Mouse (Mus musculus) liver, embryonic 15.5 days (tissue): Measurements from ENCODE around the gene Tgfa. TPM values are rescaled to one million over a fixed set of nuclear protein-coding genes. Genes with fewer than 3 reads are reported as not detected.

ENCODE experiments used
- ATAC-seq: fragments of 200-750 bp; cut with Nextera tagmentation; 2 replicates; pipeline ENCODE4 v1.8.0; 2017; ENCODE audit warnings: moderate number of reproducible peaks, mild to moderate bottlenecking, moderate library complexity; ENCODE audit not compliant: insufficient read depth
- H3K27ac ChIP-seq: fragments of 300-500 bp; sonication (generic); replicated peaks from 2 replicates; pipeline ENCODE4 v1.5.1; 2015; ENCODE audit warnings: mild to moderate bottlenecking, inconsistent platforms
- H3K27me3 ChIP-seq: fragments of 300-500 bp; sonication (generic); 2 replicates; pipeline ENCODE4 v1.6.1; 2015; ENCODE audit warnings: mild to moderate bottlenecking, inconsistent platforms
- H3K36me3 ChIP-seq: fragments of 300-500 bp; sonication (generic); replicated peaks from 2 replicates; pipeline ENCODE4 v1.6.1; 2015; ENCODE audit warnings: moderate library complexity, mild to moderate bottlenecking, inconsistent platforms
- H3K4me1 ChIP-seq: fragments of 300-500 bp; sonication (generic); replicated peaks from 2 replicates; pipeline ENCODE4 v1.6.1; 2015; ENCODE audit warnings: inconsistent platforms
- H3K4me2 ChIP-seq: fragments of 300-500 bp; sonication (generic); 2 replicates; pipeline ENCODE4 v1.6.1; 2015; ENCODE audit warnings: moderate library complexity, mild to moderate bottlenecking, inconsistent platforms
- H3K4me3 ChIP-seq: fragments of 300-500 bp; sonication (generic); replicated peaks from 2 replicates; pipeline ENCODE4 v1.5.1; 2015; ENCODE audit warnings: mild to moderate bottlenecking, inconsistent platforms
- H3K9ac ChIP-seq: fragments of 300-500 bp; sonication (generic); 2 replicates; pipeline ENCODE4 v1.6.1; 2015; ENCODE audit warnings: moderate library complexity, mild to moderate bottlenecking, inconsistent platforms
- H3K9me3 ChIP-seq: fragments of 300-500 bp; sonication (generic); replicated peaks from 2 replicates; pipeline ENCODE4 v1.6.1; 2016; ENCODE audit warnings: inconsistent platforms
- WGBS: fragments of 180-500 bp; shearing (Covaris S2); methylation state at CpG from one replicate; pipeline ENCODE4 v1.1.7; 2015; ENCODE audit warnings: mixed read lengths; ENCODE audit not compliant: insufficient replicate concordance; 5-methylcytosine and 5-hydroxymethylcytosine counted together
- polyA plus RNA-seq: library from polyadenylated mRNA; unstranded; fragments of >200 nt; fragmentation: Nextera tagmentation; extraction: Ambion mirVana; gene quantifications from 2 replicates; pipeline ENCODE4 v1.2.1, GENCODE M21; 2015

The Tgfa gene
- polyA plus RNA-seq, 1 experiment from 2014 or later = 2.0 TPM

DNA sequence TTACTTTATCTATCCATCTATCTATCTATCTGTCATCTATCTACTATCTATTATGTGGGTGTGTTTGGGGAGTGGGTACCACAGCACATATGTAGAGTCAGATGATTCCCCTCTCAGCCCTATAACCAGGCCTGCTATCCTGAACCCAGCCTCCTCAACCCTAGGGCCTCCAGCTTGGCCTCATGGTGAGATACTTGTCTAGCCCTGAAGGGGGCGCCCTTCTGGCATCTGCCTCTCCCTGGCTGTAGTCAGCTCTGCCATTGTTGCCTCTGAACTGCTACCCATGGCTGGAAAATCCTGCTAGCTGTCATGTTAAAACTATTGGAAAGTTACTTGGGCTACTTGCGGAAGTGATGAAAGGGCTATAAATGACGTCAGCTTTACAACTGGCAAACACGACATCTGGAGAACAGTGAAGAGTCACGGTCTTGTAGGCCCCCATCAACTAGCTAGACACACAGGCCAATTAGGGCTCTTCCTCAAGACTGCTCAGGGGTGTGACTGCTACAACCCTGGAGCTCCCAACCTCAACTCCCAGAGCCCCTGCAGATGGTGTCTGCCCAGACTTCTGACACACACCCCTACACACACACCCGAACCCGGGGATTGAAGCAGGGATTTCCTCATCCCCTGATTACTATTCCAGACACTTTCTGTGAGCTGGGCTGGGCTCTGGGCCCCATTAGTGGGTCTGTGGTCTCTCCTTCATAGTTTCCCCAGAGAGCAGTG is 65.5 kb downstream of the Tgfa start:
- no peaks in the 10 kb centered on the region for H3K36me3 ChIP-seq
- no peaks in the 10 kb centered on the region for H3K27me3 ChIP-seq
- H3K4me3 ChIP-seq = no peak overlapping the region
- no peak overlapping the region for H3K4me2 ChIP-seq
- no peaks in the 10 kb centered on the region for H3K4me1 ChIP-seq
- no peaks in the 10 kb centered on the region for H3K9me3 ChIP-seq
- ATAC-seq = no peak
- H3K27ac ChIP-seq = no peak overlapping the region
- WGBS = 50% methylated on average over 7 of the region's 7 CpGs
- no peak overlapping the region for H3K9ac ChIP-seq

GRCm38 (mm10) chr6:86266786-86267185 is 71.8 kb downstream of the Tgfa start:
- WGBS = 67% methylated on average over 5 of the region's 5 CpGs
- H3K4me3 ChIP-seq = no peak overlapping the region
- ATAC-seq = no peak
- no peaks in the 10 kb centered on the region for H3K27me3 ChIP-seq
- H3K4me2 ChIP-seq = no peak overlapping the region
- no peaks in the 10 kb centered on the region for H3K4me1 ChIP-seq
- no peaks in the 10 kb centered on the region for H3K36me3 ChIP-seq
- H3K9me3 ChIP-seq = no peaks in the 10 kb centered on the region
- no peak overlapping the region for H3K27ac ChIP-seq
- H3K9ac ChIP-seq = no peak overlapping the region

DNA sequence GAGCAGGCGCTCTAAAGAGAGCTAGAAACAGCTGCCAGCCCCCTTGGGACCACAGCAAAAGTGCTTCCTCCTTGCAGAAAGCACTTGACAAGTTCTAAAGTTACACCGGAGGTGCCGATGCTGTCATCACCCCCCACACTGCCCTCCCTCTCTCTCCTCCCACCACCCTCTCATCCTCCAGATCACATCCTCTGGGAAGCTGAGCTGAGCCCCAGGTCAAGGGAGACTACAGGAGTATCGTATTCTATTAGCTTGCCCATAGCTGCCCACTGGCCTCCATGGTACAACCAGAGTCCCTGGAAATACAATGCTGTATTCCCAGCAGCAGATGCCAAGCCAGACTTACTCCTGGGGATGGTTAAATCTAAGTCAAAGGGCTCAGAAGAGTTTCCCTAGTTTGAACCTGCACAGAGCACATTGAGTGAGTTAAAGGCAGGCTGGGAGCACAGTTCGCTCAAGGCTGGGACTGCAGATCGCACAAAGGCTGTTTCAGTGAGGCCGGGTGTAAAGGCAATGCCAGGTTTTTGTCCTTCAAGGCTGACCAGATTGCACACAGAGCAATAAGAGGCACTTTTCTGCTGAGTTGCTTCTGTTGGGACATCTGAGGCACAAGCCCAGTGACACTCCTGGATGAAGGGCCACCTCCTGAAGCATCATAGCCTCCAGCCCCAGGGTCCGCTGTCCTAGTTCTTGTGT is 75.5 kb downstream of the Tgfa start:
- no peak overlapping the region for H3K4me3 ChIP-seq
- no peak overlapping the region for H3K9ac ChIP-seq
- H3K27ac ChIP-seq = no peak overlapping the region
- H3K4me2 ChIP-seq = no peak overlapping the region
- H3K36me3 ChIP-seq = no peaks in the 10 kb centered on the region
- no peak for ATAC-seq
- H3K27me3 ChIP-seq = no peaks in the 10 kb centered on the region
- H3K9me3 ChIP-seq = no peaks in the 10 kb centered on the region
- H3K4me1 ChIP-seq = no peaks in the 10 kb centered on the region
- 49% methylated on average over 8 of the region's 8 CpGs for WGBS

DNA sequence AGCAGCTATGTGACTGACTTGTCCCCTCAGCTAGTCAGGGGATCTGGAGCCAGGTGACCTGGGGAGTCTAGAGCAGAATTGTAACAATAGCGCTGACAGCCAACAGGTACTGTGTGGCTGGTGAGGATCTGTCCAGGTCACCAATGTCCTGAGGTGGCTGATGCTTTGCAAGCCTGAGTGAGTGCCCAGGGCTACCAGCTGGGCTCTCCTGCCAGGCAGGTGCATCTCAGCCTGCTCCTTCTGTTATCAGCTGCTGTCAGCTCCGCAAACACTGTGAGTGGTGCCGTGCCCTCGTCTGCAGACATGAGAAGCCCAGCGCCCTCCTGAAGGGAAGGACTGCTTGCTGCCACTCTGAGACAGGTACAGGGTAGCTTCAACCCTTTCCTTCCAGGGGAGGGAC is 76.1 kb downstream of the Tgfa start:
- H3K9ac ChIP-seq = no peak overlapping the region
- no peak overlapping the region for H3K4me3 ChIP-seq
- no peak overlapping the region for H3K27ac ChIP-seq
- no peaks in the 10 kb centered on the region for H3K4me1 ChIP-seq
- no peaks in the 10 kb centered on the region for H3K27me3 ChIP-seq
- WGBS = 75% methylated on average over 5 of the region's 5 CpGs
- H3K4me2 ChIP-seq = no peak overlapping the region
- ATAC-seq = no peak
- H3K36me3 ChIP-seq = no peaks in the 10 kb centered on the region
- no peaks in the 10 kb centered on the region for H3K9me3 ChIP-seq

DNA sequence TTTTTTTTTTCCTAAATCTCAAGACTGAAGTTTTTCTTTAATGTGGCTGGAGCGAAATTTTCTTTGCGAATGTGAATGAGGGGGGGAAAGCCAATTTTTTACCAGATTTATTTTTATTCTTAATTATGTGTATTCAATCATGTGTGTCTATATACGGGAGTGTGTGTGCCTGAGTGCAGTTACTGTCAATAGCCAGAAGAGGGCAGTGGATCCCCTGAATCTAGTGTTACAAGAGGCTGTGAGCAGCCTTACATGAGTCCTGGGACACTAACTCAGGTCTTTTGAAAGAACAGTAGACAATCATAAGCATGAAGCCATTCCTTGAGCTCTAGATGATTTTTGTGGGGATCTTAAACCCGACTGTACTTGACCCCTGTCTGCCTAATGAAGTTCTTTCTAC is 80.7 kb downstream of the Tgfa start:
- no peak for ATAC-seq
- WGBS = 65% methylated on average over 4 of the region's 4 CpGs
- Histone ChIP-seq H3K4me2 (no peak overlapping the region), H3K27me3 (no peaks in the 10 kb centered on the region), H3K4me1 (no peaks in the 10 kb centered on the region), H3K9me3 (no peaks in the 10 kb centered on the region), H3K4me3 (no peak overlapping the region), H3K9ac (no peak overlapping the region), H3K27ac (no peak overlapping the region), H3K36me3 (no peaks in the 10 kb centered on the region)

DNA sequence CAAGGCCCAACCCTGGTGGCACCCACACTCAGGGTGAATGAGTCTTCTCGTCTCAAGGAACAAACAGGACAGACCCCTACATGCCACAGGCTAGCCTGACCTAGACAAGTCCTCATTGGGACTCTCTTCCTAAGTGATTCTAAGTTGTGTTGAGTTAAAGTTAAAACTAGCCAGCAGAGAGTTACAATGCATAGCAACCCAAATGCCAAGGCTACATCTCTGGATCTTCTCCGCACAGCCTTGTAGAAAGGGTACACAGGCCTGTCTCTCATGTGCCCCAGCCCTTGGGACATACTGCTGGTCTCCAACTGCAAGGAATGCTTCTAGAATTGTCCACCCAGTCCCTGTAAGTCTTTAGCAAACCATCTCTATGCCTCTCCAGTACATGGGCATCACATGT is 81.8 kb downstream of the Tgfa start:
- Histone ChIP-seq H3K4me1 (no peaks in the 10 kb centered on the region), H3K9ac (no peak overlapping the region), H3K4me2 (no peak overlapping the region), H3K27me3 (no peaks in the 10 kb centered on the region), H3K36me3 (no peaks in the 10 kb centered on the region), H3K4me3 (no peak overlapping the region), H3K9me3 (no peaks in the 10 kb centered on the region), H3K27ac (no peak overlapping the region)
- 62% methylated on average over 2 of the region's 2 CpGs for whole genome bisulfite sequencing
- no peak for ATAC-seq

DNA sequence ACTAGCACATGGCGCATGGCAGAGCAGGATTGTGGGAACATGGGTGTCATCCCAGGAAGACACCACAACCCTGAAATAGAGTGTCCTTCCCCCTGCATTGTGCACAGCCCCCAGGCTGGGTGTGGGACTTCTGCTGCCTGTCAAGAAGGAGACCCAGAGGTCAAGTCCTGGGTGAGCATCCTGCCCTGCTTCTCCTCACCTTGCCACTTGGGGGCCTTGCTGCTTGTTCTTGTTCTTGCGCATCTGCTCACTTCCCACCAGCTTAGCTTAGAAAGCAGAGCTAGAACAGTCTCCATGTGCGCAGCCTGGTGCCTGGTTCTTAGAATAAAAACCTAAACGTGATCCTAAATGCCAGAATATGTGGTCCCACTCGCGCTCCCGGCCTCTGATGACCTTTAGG is 82.6 kb downstream of the Tgfa start:
- Histone ChIP-seq H3K36me3 (no peaks in the 10 kb centered on the region), H3K4me3 (no peak overlapping the region), H3K9ac (no peak overlapping the region), H3K4me2 (no peak overlapping the region), H3K27me3 (no peaks in the 10 kb centered on the region), H3K9me3 (no peaks in the 10 kb centered on the region), H3K4me1 (no peaks in the 10 kb centered on the region), H3K27ac (no peak overlapping the region)
- no peak for ATAC-seq
- 49% methylated on average over 7 of the region's 7 CpGs for WGBS

GRCm38 (mm10) chr6:86281573-86282210 is 86.7 kb downstream of the Tgfa start:
- H3K27me3 ChIP-seq = no peaks in the 10 kb centered on the region
- no peaks in the 10 kb centered on the region for H3K4me1 ChIP-seq
- H3K4me2 ChIP-seq = no peak overlapping the region
- no peaks in the 10 kb centered on the region for H3K9me3 ChIP-seq
- no peak overlapping the region for H3K9ac ChIP-seq
- WGBS = 73% methylated on average over 11 of the region's 11 CpGs
- H3K36me3 ChIP-seq = no peaks in the 10 kb centered on the region
- H3K27ac ChIP-seq = no peak overlapping the region
- no peak for ATAC-seq
- H3K4me3 ChIP-seq = no peak overlapping the region

DNA sequence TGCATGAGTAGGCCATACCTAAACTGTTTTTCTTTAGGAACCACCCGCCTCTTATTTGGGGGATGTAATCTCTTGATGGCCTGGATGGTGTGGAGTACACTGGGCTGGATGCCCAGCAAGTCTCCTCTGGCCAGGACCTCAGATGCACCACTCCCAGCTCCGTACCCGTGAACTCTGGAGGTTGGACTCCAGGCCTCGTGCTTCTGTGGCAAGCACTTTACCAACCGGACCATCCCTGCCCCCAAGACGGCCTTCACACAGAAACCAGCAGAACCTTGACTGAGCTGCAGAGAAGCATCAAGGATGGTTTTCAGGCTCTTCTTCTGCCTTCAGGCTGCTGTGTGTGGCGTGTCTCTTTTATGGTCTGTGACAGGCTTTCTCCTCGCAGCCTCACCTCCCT is 98.3 kb downstream of the Tgfa start:
- Histone ChIP-seq H3K9me3 (no peaks in the 10 kb centered on the region), H3K4me3 (no peak overlapping the region), H3K36me3 (no peaks in the 10 kb centered on the region), H3K4me1 (no peaks in the 10 kb centered on the region), H3K27me3 (no peaks in the 10 kb centered on the region), H3K27ac (no peak overlapping the region), H3K9ac (no peak overlapping the region), H3K4me2 (no peak overlapping the region)
- WGBS = 64% methylated on average over 8 of the region's 8 CpGs
- no peak for ATAC-seq

GRCm38 (mm10) chr6:86295451-86295850 is 100.4 kb downstream of the Tgfa start:
- Histone ChIP-seq H3K27me3 (no peaks in the 10 kb centered on the region), H3K9me3 (no peaks in the 10 kb centered on the region), H3K4me1 (no peaks in the 10 kb centered on the region), H3K4me2 (no peak overlapping the region), H3K4me3 (no peak overlapping the region), H3K9ac (no peak overlapping the region), H3K27ac (no peak overlapping the region), H3K36me3 (no peaks in the 10 kb centered on the region)
- no peak for ATAC-seq
- 58% methylated on average over 8 of the region's 8 CpGs for WGBS

- no peak for ATAC-seq
- H3K27ac ChIP-seq = no peak overlapping the region
- H3K4me2 ChIP-seq = no peak overlapping the region
- H3K4me1 ChIP-seq = no peaks in the 10 kb centered on the region
- H3K36me3 ChIP-seq = no peaks in the 10 kb centered on the region
- H3K4me3 ChIP-seq = no peak overlapping the region
- H3K9me3 ChIP-seq = no peaks in the 10 kb centered on the region
- WGBS = 71% methylated on average over 3 of the region's 3 CpGs
- H3K27me3 ChIP-seq = no peaks in the 10 kb centered on the region
- no peak overlapping the region for H3K9ac ChIP-seq
Measured at GRCm38 (mm10) chr6:86296126-86296525, 101.1 kb downstream of the Tgfa start.
